Mouse (Mus musculus) common myeloid progenitor, adult 5-6 weeks (primary cell): Measurements from ENCODE around the gene Trim71. TPM values are rescaled to one million over a fixed set of nuclear protein-coding genes. Genes with fewer than 3 reads are reported as not detected.

ENCODE experiments used
- ATAC-seq: replicated peaks from 2 replicates; pipeline ENCODE4 v1.8.0; 2016; ENCODE audit warnings: low read depth, mild to moderate bottlenecking, moderate TSS enrichment, inconsistent platforms; ENCODE audit not compliant: poor library complexity, severe bottlenecking
- total RNA-seq: library from RNA; stranded (forward); fragments of 200-1000, 187-1606 nt; gene quantifications from 2 replicates; pipeline ENCODE4 v1.2.3, GENCODE M21; 2017

Gene Trim71
- total RNA-seq, 1 experiment from 2014 or later: 0.09 TPM

GRCm38 (mm10) chr9:114499783-114500515, 64.2 kb downstream of the Trim71 start:
- peak; percentile 24; the same call in 1 of the 2 replicates for ATAC-seq

GRCm38 (mm10) chr9:114498218-114498617, 66.0 kb downstream of the Trim71 start:
- peak; percentile 50 for ATAC-seq

- ATAC-seq: no peak
Measured at GRCm38 (mm10) chr9:114496469-114496868, 67.7 kb downstream of the Trim71 start.

- no peak for ATAC-seq
Measured at GRCm38 (mm10) chr9:114487481-114488258, 76.5 kb downstream of the Trim71 start.

- ATAC-seq: no peak
Measured at GRCm38 (mm10) chr9:114486808-114487207, 77.4 kb downstream of the Trim71 start.

GRCm38 (mm10) chr9:114484771-114485170, 79.4 kb downstream of the Trim71 start:
- ATAC-seq: no peak

- no peak for ATAC-seq
Measured at GRCm38 (mm10) chr9:114480940-114481339, 83.2 kb downstream of the Trim71 start.

- ATAC-seq: no peak
Measured at GRCm38 (mm10) chr9:114477019-114477418, 87.2 kb downstream of the Trim71 start.

- ATAC-seq: no peak
Measured at GRCm38 (mm10) chr9:114471892-114472291, 92.3 kb downstream of the Trim71 start.

- no peak for ATAC-seq
Measured at GRCm38 (mm10) chr9:114468701-114469100, 95.5 kb downstream of the Trim71 start.

GRCm38 (mm10) chr9:114468217-114468616, 96.0 kb downstream of the Trim71 start:
- no peak for ATAC-seq

GRCm38 (mm10) chr9:114466871-114467270, 97.3 kb downstream of the Trim71 start:
- ATAC-seq: no peak

- ATAC-seq: no peak
Measured at GRCm38 (mm10) chr9:114465442-114465841, 98.7 kb downstream of the Trim71 start.

- no peak for ATAC-seq
Measured at GRCm38 (mm10) chr9:114462569-114462968, 101.6 kb downstream of the Trim71 start.

GRCm38 (mm10) chr9:114458436-114458835, 105.7 kb downstream of the Trim71 start:
- no peak for ATAC-seq

Other genes starting within 250 kb of the Trim71 start
- gene Bcl2a1c, start 234.2 kb downstream of the Trim71 start, total RNA-seq: not detected in 2 replicates
- gene Crtap, start 173.7 kb downstream of the Trim71 start, total RNA-seq: 31.3 and 36.8 TPM in 2 replicates
- gene Glb1, start 163.3 kb downstream of the Trim71 start, total RNA-seq: 29.5 and 30.6 TPM in 2 replicates
- gene Tmppe, start 163.3 kb downstream of the Trim71 start, total RNA-seq: 4.7 and 6.4 TPM in 2 replicates
- gene Ccr4, start 59.5 kb downstream of the Trim71 start, total RNA-seq: not detected in 2 replicates
- gene C130032M10Rik, start 48.7 kb downstream of the Trim71 start, total RNA-seq: not detected in 2 replicates
- 43.4 and 57.1 TPM in 2 replicates for gene Cnot10, start 75.8 kb upstream of the Trim71 start, total RNA-seq
- 35.9 and 44.7 TPM in 2 replicates for gene Dync1li1, start 124.4 kb upstream of the Trim71 start, total RNA-seq
- gene Cmtm6, start 166.7 kb upstream of the Trim71 start, total RNA-seq: 44.6 and 48.3 TPM in 2 replicates
- gene Cmtm7, start 217.5 kb upstream of the Trim71 start, total RNA-seq: 433 and 511 TPM in 2 replicates